Mouse (Mus musculus): ENCODE data around the gene Vmn2r15.

Gene Vmn2r15

GRCm38 (mm10) chr5:109297544-109297943 is at the start of gene Vmn2r15:
Vmn2r15 (minus strand) TSS chr5:109297644.
- DNase-seq (ENCODE audit: low spot score), result no peak

DNA sequence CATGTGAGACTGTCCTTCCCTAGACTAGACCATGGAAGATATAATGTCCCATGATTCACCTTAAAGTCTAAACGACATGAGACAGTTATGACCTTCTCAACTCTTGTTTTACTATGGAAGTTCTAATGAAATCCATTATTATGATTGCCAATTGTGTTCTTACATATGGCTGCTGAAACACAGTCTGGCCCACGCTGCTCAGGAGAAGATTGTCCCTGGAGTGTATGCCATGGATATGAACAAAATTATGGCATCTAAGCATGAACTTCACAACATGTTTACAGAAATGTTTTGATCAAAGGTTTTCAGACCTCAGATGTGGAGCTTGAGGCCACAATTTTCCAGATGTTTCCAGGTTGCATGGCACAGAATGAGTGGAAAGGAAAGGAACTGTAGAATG is 32.4 kb upstream of the Vmn2r15 start, which contains the start of gene Vmn2r16:
Gene Vmn2r16, plus strand, starts transcription at position 301 of the 400 bp plus-strand sequence.
- DNase-seq (ENCODE audit: low spot score), result no peak

GRCm38 (mm10) chr5:109294655-109295054 is 2.8 kb downstream of the Vmn2r15 start:
- no peak for DNase-seq (ENCODE audit: low spot score)

Data from layer of hippocampus, adult 9-10 months (tissue).